Mouse (Mus musculus) ovary, postnatal 10 days (tissue): ENCODE results near the gene Josd2.

Source experiments
- DNase-seq: peaks from one replicate; pipeline ENCODE4 v3.0.0; 2022; ENCODE audit warnings: low spot score

The Josd2 gene

DNA sequence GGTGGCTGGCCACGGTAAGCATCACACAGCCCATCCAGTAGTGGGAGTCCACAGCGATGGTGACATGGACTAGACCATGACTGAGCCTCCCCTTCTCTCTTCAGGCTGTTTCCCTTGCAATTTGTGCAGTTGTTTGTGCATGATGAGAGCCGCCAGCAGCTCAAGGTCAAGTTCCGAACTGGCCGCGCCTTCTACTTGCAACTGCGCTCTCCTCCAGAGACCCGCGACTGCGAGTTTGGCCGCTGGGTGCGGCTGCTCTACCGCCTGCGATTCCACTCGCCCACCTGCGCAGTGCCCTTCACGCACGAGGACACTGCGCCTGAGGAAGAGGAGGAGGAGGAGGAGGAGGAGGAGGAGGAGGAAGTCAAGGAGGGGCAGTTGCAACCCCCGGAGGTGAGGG, 32.3 kb downstream of the Josd2 start:
- no peak for DNase-seq

GRCm38 (mm10) chr7:44501563-44502115, 33.9 kb downstream of the Josd2 start:
- no peak for DNase-seq

DNA sequence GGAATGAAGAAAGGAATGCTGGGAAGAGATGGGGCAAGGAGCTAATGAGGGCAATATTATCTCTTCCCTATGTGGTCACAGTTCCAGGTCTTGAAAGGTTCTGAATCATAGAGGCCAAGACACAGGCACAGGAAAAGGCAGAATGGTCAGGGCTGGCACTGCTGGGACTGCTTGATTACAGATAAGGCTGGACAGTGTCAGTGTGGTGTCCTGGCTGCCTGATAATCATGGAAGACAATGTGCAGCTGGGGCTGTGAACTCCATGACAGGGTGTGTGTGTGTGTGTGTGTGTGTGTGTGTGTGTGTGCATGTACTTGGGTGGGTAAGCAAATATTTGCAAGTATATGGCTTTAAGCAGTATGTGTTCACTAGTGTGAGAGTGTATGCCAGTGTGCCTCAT, 39.7 kb downstream of the Josd2 start:
- DNase-seq = no peak

GRCm38 (mm10) chr7:44519240-44519913, 51.6 kb downstream of the Josd2 start:
- DNase-seq = no peak

DNA sequence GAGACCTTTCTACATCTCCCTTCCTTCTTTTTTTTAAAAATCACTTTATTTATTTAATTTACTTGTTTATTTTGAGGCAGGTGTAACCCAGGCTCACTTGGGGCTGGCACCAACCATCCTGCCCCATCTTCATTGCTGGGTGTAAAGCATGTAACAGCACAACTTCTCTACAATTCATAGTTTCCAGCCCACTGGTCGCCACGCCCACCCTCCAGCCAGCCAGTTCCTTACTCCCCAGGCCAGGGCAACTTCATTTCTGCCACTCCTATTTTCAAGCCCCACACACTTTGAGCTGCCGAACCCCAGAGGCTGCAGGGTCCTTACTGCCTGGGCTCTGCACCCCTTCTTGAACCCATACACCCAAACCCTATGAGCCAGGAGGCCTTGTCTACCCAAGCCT, 53.2 kb downstream of the Josd2 start:
- DNase-seq = no peak
